Mouse (Mus musculus) embryo, embryonic 11.5 days (tissue): Measurements from ENCODE around the gene Thap7.
"Not testable (repeated sequence)": the region's sequence is repeated elsewhere in the genome, so short reads cannot be mapped to it uniquely, and the experiment has no call there.

Experiments
- DNase-seq: peaks from one replicate; pipeline ENCODE4 v3.0.0-alpha.2; 2012; ENCODE audit warnings: low read depth, low spot score

The Thap7 gene

DNA sequence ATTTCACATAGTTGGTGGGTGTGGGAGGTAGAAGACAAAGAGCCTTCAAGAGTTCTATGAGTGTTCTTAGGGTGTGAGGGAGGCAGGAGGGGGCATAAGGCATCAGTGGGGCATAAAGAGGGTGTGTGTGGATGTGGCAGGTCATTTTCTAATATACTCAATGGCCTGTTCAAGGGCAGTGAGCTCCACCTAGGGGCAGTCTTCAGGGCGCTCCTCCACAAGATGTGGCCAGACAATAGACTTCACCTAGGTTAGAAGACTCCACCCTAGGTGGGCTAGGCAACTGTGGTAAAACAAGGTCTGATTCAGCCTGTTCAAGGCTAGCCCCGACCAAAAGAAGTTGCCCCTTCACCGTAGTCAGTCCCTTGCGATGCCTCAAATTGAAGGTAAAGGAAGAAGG is 1.3 kb upstream of the Thap7 start:
- DNase-seq, result no peak

DNA sequence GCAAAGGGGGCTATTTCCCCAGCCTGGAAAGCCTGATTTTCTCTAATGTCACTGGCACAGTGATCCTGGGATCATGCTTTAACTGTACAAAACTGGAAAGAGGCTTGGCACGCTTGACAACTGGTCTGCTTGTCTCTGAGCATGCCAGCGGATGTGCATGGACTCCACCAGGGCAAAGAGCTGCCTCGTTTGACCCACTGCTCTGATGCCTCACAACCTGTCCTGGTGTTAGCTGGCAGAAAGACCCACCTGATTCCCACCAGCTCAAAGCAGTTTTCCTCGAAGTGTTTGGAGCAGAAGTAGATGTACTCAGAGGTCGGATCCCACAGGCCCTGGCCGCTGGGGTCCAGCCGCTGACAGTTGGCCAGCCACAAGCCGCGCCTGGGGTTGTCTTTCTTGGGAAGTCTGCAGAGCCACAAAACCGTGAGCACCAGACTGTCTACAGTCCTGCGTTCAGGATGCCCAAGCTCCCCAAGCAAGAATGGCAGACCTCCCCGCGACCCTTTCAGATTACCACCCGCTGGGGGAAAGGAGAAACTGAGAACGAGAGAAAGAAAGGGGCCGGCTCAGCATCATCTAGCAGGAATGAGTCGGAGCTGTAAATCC is 852 bp downstream of the Thap7 start:
- DNase-seq, result no peak

DNA sequence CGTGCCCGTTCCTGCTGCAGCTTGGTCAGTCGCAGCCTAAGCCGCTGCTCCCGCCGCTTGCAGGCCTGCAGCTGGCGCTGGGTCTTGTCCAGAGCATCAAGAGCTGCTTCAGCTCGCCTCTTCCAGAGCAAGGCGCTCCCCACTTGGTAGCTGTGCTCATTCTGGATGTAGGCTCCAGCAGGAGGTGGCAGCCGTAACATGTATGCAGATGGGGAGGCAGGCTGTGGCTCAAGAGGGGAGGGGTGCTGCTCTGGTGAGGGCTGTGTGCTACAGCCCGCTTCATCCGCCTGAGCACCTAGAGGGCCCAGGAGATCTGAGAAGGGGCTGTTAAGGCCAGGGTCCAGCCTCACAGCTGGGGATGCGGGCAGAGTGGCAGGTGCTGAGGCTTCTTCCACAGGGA is 2.7 kb downstream of the Thap7 start:
- no peak for DNase-seq

DNA sequence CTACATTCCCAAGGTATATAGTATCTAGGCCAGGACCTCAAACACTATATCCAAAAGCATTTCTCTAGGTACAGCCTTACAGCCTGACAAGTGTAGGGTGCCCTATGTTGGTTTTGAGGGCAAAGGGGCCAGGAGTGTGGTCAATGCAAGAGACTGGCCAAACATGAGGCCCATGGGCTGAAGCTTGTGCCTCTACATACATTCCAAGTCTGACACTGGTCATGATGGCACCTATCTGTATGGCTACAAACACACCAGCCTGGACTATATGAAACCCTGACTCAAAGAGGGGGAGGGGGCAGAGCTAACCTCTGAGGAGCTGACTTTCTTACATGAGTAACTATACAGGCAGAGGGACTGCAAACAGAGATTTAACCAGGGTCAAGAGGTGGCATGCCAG is 3.3 kb downstream of the Thap7 start:
- DNase-seq, result no peak

DNA sequence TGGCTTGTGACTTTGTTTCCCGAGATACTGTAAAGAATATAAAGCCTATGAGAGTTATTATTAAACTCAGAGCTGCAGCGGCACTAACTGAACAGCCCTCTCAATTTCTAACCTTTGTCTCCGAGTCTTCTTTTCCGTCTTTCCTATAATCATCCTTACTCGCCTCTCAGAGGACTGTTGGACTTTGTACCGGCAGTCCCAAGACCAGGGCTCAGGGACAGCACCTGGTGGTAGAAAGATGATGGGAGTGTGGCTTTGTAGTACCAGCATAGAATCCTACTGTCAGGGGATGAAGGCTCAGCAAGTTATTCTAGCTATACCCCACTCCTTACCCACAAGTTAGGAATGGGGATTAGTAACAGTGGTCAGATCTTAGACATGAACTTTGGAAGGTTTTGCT is 4.7 kb downstream of the Thap7 start:
- no peak for DNase-seq

DNA sequence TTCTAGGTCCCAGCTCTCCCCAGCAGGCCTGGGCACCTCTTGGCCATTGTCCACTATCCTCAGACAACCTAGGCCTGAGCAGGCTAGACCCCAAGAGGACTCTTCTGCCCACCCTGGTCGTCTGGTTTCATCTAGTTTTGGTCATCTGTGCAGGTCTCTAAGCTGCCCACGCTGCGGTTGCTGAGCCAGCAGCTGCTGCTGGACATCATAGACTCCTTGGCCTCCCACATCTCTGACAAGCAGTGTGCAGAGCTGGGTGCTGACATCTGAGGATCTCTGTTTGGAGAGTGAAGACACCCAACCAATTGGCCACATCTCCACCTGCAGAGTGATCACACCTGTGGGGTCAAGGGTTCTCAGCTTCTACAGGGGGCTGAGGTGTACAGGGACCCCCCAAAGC is 5.4 kb downstream of the Thap7 start:
- no peak for DNase-seq

DNA sequence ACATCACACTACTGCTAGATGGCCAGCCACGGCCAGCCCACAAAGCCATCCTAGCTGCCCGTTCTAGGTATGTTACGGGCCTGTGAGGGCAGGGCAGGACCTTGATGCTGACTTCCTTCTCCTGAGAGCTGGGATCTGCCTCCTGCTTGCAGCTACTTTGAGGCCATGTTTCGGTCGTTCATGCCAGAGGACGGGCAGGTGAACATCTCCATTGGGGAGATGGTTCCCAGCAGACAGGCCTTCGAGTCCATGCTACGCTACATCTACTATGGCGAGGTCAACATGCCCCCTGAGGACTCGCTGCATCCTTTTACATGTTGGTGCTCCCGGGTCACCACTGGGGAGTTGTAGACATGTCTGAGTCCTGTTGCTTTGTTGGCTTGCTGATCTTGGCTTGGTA is 6.8 kb downstream of the Thap7 start:
- no peak for DNase-seq

DNA sequence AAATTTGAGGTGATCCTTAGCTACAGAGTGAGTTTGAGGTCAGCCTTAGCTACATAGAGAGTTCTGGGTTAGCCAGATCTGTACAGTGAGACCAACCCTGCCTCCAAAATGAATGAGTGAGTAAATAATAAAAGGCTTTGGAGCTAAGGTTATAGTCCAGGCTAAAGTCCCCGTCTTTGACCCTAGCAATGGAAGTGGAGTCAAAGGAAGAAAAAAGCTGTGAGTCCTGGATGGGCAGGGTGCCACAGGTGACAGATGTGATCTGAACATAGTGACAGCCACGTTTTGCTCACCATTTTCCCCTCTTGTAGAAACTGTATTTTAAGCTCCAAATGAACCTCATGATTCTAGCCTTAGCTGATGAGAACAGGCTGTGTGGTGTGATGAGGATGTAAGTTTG is 12.0 kb downstream of the Thap7 start:
- no peak for DNase-seq

DNA sequence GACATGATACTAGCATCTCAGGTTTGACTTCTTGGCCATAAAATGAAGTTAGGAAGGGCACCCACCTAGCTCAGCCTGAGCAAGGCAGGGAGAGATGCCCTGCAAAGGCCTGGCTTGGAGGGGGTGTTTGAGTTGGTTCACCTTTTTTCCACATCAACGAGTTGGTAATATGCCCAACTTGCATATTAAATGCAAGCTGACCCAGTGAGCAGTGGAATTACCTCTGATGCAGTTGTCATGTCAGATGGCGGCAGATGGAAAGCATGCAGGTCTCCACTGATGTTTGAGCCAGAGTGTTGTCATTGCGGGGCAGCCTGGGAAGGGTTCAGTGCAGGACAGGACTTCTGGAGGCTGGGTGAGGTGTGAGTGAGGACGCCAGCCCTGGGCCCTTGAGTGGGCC is 19.5 kb downstream of the Thap7 start:
- no peak for DNase-seq

DNA sequence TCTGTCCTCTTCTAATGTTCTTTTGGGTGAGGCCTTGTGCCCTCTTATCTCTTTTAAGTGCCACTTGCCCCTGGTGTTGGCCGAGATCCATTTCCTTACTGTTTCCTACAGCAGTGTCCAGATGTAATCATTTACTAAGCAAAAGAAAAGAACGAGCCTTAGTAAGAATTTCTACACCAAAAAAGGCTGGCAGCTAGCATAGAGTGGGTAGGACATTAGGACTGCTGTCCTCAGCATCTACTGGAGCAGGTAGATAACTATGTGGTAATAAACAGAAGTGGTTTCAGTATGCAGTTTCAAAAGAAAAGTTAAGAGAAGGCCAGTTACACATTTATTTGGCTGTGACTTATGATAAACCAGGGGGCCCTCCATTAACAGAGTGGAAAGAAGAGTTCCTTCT is 20.2 kb downstream of the Thap7 start:
- no peak for DNase-seq

DNA sequence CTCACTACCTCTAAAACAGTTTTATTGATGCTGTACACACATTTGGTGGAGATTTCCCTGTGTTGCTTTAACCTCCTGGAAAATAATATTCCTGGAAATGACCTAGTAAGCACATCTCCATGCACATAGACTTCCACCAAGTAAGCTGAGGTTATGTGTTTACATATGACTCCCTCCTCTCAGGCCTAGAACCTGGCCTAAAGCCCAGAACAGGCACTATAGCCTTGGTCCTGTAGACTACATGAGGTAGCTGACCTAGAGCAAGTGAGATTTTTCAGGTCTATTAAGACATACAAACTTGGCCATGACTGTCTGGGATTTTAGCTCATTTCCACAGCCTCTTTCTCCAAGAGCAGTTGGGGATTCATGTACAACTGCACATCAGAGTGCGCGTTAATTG is 20.8 kb downstream of the Thap7 start:
- no peak for DNase-seq

DNA sequence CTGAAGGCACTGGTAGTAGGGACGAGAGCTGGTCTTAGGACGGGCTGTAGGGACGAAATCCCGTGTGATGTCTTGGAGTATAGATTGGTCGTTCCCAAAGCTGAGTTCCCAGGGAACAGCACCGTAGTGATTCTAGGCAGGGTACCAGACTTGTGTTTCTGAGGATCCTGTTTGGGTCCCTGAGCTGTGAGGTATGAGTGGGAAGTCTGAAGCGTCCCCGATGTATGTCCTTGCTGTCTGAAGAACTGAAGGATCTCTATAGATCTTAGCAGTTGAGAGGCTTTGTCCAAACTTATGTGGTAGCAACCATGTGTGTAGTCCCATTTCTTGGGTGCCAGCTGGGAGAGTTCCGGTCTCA is 21.7 kb downstream of the Thap7 start:
- DNase-seq, result no peak

DNA sequence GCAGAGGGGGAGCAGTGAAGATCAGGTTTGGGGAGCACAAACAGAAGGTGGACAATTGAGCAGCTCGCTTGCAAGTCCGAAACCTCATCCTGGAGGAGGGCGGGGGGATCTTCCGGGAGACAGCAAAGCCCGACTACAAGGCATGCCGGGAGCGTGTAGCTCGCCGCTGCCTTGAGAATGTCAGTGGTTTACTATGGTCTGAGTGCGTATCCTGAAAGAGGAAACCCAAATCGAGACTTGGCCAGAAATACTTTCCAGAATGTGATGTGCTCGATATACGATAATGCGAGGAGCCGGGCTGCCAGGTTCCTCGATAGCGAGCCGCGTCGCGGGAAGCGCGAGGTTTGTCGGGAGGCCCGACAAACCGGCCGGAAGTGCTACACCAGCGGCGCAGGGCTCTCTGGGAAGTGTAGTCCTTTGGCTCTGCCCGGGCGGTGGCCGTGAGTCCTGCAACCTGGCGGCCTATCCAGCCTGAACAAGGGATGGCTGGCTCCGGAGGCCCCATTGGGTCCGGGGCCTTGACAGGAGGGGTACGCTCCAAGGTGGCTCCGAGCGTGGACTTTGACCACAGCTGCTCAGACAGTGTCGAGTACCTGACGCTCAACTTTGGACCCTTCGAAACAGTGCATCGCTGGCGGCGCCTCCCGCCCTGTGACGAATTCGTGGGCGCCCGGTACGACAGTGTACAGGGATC is 22.2 kb downstream of the Thap7 start, which contains the start of gene Lztr1:
Gene Lztr1, plus strand, starts transcription at position 143 of the 694 bp plus-strand sequence.
- peak; percentile 79 for DNase-seq

DNA sequence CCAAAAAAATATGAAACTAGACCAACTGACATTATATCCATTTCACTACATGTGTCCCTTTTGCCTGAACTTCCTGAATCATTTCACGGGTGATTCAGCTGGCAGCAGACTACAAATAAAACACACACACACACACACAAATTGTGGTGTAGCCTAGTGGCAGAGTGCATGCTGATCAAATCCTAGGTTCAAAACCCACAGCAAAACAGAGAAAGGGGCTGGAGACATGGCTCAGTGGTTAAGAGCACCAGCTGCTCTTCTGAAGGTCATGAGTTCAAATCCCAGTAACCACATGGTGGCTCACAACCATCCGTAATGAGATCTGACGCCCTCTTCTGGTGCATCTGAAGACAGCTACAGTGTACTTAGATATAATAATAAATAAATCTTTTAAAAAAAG is 22.9 kb downstream of the Thap7 start:
- not testable (repeated sequence) for DNase-seq

DNA sequence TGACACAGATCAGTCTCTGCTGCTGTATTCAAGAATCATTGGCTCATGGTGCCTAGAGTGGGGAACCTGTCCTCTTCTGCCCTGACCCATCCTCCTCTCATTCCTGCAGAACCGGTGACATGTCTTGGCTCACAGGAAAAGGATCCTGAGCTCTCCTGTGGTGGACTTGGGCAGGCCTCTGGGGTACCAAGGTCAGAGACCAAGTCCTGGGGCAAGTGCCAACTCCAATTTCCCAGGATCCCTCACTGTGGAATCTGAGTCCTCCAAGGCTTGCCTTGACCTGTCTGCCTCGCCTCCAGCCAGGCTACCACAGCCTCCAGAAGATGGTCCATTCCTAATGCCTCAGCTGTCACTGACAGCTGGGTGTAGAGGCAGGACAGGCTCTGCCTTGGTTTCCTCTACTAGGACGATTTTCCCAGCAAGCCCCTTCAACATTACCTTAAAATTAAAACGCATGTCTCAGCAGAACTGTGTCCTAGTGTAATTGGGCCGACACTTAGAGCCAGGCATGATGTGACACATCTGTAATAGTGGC is 23.9 kb downstream of the Thap7 start:
- no peak for DNase-seq

DNA sequence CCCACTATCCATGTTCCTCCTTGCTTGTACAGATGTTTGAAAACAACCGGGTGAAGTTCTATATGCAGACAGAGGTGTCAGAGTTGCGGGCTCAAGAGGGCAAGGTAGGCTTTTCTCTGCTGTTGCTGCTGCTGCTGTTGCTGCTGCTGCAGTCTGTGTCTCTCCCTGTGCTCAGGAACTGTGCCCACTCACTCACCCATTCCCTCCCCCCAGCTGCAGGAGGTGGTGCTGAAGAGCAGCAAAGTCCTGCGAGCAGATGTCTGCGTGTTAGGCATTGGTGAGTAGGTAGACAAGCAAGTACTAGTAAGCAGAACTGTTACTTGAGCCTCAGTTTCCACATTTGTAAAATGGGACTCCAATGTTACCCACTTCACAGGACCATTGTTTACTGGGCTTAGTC is 28.3 kb downstream of the Thap7 start:
- DNase-seq, result no peak

DNA sequence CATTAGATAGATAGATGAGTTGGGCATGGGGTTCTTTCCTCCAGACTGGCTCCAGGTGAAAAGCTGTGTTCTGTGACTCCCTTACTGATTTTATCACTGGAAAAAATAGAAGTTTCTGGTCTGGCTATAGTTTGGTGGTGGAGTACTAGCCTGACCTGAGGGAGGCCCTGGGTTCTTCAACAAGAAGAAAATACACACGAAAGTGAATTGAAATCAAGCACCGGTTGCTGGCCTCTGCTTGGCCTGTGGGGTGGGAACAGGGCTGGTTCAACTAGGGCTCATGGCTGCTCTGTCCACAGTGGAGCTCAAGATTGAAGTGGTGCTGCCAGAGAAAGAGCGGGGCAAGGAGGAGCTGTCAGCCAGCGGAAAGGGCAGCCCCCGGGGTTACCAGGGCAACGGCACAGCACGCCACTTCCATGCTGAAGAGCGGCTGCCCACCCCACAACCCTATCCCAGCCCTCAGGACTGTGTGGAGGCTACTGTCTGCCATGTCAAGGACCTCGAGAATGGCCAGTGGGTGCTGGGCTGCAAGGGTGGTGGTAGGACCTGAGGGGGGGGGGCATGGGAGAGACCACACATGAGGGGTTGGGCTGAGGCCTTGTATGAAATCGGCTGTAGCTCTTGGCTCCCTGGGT is 31.6 kb downstream of the Thap7 start:
- DNase-seq, result no peak

DNA sequence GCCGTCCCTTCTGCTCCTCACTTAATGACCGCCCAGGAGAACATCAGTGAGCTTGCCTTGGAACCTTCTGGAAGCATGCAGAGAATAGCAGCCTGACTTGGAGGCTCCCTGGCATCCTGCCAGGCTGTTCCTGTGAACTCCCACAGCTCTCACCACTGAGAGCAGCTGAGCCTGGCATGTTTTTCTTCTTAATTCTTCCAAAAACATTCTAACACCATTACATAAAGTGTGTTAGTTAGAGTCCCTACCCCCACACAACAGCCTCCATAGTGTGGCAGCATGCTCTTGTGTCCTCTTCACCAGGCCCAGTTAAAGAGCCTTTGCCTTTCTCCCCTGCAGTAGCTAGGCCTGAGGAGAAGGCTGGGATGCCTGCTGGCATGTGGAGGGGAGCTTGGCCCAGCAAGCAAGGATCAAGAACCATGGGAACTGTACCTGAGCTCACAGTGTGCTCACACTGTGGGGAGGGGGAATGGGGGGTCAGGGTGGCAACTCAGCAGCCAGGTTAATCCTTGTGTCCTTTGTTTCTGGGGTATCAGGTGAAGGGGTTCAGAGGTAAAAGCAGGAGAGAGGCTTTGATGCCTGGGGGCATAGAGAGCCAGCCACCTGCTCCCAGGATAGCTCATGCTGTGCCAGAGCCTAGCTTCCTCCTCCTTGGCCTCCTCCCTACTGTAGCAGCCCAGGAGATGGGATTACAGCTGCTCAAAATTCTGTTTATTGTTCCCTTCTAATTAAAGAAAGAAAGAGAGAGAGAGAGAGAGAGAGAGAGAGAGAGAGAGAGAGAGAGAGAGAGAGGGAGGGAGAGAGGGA is 34.2 kb downstream of the Thap7 start:
- no peak for DNase-seq

DNA sequence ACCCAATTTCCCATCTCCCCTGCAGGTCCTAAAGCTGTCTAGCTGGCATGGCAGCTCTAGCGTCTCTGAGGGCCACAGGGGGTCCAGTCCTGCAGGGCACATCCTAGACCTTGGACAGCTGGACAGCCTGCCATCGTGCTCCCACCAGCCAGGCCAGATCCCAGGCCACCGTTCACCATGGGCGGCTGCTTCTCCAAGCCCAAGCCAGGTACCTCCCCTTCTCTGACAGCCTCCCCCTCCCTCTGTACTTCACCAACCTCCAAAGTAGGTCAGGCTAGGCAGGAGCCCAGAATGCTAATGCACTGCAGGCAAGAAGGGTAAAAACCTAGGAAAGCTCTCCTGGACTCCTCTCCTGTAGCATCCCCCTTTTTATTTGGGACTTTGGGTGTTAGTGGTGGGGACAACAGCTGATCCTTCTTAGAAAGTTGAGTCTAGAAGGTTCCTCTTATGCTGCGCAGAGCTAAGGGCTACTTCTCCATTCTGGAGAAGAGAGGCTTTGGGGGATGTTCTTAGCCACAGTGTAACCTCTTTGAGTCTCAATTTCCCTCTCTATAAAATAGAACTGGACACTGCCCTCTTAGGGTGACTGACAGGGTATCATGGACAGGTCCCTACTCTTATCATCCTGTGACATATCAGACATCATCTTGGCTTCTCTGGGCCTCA is 38.9 kb downstream of the Thap7 start:
- no peak for DNase-seq

DNA sequence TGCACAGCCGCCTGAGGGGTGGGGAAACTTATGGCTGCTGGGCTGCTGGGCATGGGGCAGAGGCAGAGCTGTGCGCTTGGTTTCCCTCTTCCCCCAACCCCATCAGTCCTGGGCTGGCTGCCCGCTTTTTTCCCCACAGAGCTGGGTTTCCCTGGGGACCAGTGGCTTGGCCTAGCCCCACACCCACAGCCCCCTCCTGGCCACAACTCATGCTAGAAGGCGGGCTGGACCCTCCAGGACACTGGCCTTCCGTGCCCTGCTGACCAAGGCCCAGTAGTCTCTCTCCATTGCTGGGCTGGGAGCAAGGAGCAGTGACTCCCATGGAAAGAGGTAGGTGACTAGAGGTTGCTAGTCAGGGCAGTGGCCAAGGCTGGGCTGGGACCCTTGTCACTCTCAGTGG is 39.8 kb downstream of the Thap7 start:
- no peak for DNase-seq

DNA sequence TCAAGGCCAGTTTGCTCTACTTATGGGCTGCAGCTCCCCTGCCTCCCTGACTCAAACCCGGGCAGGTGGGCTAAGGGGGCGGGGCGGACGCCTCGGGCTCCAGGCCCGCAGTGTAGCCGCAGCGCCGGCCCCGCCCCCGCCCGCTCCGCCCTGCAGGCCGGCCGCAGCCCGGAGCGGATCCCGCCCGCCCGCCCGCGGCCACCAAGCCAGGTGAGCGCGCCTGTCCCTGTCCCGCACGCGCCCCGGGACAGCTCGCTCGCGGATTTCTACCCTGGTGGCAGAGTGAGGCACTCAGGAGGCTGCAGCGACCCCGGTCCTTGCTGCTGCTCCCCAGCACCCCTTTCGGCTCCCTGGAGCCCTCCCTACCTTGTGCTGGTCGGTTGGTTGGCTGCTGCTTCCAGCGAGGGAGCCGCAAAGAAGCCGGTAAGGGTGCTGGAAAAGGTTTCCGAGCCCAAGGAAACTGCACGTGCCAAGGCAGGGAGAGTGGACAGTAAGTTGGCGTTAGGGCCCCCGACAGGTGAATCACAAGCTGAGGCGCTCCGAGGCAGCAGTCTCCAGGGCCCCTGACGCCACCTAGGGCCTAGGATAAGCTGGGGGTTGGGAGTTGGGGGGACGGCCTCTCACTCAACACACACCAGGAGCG is 41.3 kb downstream of the Thap7 start, which contains the start of gene Aifm3:
Gene Aifm3, plus strand, starts transcription at position 143 of the 643 bp plus-strand sequence.
- no peak for DNase-seq
